Mouse (Mus musculus) naive thymus-derived CD4-positive, alpha-beta T cell, adult 2 months (primary cell): ENCODE measurements around the gene Uaca.

Experiments used
- DNase-seq: peaks from one replicate; pipeline ENCODE4 v3.0.0-alpha.2; 2011; ENCODE audit warnings: low read depth

Uaca gene

DNA sequence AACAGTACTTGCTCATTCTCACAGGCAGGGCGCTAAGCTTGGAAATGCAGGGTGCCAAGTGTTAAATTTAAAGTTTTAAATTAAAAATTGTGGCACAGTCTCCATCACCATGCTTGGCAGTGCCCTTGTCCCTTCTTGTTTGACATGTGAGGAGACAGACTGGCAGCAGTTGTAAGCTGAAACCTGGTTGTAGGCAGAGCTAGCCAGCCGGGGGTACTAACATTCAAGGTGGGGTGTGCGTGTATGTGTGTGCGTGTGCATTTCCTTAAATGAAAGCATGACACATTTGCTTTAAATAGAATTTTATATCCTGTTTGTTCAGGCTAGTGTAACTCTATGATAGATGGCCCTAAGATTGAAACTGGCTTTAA lies 42.7 kb downstream of the Uaca start:
- DNase-seq = no peak

DNA sequence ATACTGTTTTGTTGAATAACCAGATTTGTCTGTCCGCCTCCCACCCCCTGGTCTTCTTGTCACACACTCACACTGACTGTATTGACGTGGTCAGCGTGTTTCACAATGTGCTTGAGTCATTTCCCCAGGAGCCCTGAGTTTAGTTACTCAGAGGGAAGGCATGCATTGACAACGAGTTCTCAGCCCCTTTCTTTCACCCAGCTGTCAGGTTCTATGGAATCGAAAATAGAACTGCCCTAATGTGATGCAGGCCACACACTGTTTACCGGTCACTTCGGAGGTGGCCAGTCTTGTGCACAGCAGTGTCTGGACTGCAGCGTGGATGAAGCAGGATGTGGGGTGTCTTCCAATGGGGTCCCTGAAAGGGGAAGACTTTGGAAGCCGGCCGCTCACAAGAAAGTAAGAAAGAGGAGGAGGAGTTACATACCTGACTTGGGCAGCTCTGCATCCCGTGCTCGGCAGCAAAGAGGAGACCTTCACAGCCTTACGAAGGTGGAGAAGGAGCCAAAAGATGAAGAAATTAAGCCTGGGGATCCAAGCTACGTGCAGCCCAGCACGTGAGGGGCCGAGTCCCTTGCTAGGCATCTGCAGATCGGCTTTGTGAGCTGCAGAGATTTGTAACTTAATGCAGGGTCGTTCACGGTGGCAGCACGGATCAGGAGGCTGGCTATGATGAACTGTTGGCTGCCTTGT lies 43.3 kb downstream of the Uaca start:
- DNase-seq = no peak

DNA sequence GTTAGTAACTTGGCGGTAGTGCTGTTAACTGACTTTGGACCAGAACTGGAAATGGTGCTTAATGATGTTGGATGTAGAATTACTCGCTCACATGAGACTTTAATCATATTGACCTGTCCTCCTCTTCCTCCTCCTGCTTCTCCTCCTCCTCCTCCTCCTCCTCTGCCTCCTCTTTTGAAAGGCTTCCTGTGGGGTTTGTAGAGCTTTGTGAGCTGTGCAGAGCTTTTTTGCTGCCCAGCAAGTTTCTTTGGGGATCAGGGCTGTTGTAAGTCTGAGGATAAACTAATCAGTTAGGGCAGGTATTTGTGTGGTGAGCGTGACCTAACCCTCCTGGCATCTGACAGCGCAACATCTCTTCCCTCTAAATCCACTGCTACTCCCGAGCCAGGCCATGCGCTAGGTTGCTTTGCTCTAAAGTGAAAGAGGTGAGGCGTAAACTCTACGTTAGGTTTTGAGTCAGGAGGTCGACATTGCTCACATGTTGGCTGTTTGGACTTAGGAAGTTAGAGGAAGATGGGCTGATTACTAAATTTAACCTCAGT lies 44.1 kb downstream of the Uaca start:
- DNase-seq = no peak

DNA sequence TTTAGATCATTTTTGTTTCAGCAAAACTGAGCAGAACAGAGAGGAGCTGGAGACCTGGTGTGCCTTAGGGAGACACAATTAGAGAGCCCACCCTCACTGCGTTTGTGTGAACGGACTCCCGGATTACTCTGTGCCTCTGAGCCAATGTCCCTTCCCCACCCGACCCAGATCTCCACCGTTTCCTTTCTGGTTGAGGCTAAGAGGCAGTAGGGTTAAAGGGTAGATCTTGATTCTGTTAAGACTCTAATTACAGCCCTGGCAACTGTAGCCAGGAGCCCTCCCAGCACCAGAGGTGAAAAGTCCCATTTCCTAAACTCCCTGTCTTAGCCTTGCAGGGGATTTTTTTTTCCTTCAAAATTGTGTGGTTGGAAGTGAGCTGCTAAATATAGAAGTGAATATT lies 47.1 kb downstream of the Uaca start:
- DNase-seq = no peak

GRCm38 (mm10) chr9:60843415-60844076 lies 49.2 kb downstream of the Uaca start:
- DNase-seq = no peak

DNA sequence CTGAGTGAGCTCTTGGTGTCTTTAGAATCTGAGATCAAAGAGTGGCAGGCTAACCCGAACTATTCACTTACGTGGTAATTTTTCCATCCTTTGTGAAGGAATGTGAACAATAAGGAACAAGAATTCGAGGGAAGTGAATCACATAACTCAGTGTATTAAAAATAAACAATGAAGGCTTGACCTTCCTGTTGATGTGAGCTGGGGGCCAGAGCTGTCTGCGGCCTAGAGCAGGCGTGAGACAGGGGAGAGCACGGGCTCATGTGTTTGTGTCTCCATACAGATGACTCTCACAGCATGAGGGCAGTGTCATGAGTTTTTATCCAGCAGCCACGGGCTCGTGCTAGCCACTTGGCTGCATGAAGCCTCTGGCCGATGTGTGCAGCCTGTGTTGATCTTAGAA lies 54.4 kb downstream of the Uaca start:
- no peak for DNase-seq

GRCm38 (mm10) chr9:60849986-60850385 lies 55.6 kb downstream of the Uaca start:
- no peak for DNase-seq

GRCm38 (mm10) chr9:60854196-60854595 lies 59.9 kb downstream of the Uaca start:
- no peak for DNase-seq

DNA sequence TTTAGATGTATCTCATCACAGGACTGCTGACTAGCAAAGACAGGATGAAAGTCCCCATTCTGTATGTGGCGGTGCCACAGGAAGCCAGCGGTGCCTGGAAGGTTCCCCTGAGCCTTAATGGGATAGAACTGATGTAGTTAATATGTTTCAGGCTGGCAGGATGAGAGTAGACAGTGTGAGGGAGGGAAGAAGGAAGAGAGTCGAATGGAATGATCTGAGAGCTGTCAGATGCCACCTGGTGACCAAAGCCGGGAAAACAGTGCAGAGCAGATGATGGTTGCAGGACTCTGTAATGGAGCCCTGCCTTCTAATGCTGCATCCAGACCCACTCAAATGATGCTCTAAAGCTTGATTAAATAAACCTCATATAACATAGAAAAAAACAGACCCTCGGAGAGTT lies 63.5 kb downstream of the Uaca start:
- DNase-seq = peak; percentile 61

DNA sequence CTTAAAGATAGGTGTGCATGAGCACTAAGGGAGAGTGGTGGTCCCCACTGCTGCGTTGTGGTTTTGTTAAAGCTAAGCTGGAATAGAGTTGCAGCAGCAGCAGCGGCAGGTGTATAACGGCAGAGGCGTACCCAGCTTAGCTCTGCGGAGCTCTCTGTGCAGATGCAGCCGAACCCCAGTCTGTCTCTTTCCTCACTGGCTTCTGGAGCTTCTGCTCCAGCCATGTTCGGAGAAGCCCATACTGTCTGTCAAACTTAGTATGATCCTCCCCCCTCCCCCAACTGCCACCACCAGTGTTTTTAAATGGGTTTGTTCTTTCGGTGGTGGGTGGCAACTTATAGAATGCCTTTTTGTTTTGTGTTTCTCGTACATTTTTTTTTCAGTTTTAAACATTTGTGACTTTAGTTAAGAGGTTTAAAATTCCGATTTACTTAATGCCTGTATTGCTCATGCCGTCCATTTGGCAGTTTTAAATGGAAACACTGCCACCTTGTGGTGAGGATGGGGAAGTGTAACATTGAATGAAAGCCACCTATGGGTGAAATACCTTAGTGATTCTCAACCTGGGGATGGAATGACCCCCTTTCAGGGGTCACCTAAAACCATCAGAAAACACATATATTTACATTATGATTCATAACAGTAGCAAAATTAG lies 64.1 kb downstream of the Uaca start:
- DNase-seq = peak; percentile 86

GRCm38 (mm10) chr9:60859031-60859430 lies 64.7 kb downstream of the Uaca start:
- peak; percentile 68 for DNase-seq

DNA sequence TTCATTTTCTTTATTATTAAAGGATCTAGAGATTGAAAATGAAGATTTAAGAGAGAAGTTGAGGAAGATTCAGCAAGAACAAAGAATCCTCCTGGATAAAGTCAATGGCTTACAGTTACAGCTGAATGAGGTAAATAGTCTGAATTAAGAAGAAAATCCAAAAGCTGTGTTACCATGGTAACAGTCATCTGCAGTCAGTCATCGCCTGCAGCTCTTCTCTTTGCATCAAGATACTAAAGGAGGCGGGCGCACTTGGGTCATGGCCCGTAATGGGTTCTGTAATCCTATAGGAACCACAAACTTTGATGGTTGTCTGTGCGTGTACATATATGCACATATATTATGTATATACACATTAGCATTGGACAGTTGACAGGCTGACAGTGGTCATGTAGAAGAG lies 66.7 kb downstream of the Uaca start:
- no peak for DNase-seq

DNA sequence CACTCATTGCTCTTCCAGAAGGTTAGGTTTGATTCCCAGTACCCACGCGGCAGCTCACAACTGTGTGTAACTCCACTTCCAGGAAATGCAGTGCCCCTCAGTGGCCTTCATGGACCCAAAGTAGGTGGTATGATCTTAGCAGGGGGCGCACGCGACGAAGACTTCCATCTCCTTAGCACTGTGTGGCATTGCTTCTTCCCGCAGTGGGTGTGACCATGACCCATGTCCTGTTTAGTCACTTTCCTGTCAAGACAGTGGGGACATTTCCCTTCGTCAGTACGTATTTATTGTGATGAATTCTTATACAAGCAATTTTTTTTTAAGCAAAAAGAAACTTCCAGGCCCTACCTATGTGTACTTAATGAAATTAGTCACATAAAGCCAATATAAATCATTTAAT lies 70.3 kb downstream of the Uaca start:
- DNase-seq = no peak

DNA sequence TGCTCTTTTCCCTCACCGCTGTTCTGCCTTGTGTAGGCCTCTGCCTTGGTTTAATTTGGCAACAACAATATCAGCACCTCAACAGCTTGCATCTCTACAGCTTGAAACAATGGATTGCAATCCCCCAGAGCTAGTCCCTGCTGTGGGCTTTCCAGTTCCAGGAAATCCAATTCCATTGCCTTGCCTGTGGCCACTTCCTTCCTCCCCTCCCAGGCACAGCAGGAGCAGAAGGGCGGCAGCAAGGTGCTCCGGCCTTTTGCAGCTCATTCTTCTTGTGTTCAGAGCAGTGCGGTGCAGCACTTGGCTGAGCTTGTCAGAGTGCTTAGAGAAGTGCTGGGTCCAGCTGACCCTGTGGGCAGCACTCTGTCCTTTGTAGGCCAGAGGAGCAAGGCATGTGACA lies 71.5 kb downstream of the Uaca start:
- DNase-seq = no peak

DNA sequence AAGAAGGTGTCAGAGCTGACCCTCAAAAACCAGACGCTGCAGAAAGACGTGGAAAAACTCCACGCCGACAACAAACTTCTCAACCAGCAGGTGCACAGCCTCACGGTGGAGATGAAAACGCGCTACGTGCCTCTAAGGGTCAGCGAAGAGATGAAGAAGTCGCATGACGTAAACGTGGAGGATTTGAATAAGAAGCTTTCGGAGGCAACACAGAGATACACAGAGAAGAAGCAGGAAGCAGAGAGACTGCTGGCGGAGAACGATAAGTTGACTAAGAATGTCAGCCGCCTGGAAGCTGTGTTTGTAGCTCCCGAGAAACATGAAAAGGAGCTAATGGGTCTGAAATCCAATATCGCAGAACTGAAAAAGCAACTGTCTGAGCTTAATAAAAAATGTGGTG lies 76.1 kb downstream of the Uaca start:
- DNase-seq = no peak

GRCm38 (mm10) chr9:60870919-60871503 lies 76.7 kb downstream of the Uaca start:
- DNase-seq = no peak

DNA sequence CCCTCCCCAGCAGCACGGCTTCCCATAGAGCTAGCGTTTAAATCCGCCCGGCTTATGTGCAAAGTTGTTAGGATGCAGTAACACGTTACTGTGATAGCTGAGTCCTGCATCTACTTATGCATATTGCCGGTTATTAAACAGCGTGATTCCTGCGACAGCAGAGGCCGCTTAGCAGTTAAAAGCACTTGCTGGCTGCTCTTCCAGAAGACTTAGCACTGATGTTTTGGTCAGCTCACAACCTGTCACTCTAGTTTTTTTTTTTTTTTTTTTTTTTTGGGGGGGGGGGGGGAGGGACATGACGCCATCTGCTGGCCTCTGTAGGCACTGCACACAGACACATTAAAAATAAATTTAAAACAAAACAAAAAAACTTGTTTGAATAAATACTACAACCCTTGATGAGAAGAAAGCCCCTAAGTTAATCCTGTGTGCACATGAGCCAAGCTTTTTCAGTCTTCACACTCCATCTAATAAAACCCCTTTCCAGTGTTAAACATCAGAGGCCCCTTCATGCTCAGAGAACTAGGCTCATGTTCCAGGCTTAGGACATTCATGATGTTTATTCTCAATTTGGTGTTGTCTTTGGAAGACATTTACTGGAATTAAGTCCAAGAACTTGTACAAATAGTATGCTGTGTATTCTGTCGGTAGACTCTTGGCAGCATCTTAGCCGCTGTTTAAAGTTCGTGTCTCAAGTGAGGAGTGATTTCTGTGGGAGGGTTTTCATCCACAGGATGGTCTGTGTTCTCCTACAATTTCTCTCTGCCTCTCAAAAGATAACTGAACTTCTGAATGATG lies 79.1 kb downstream of the Uaca start:
- no peak for DNase-seq

- no peak for DNase-seq
Measured at GRCm38 (mm10) chr9:60874055-60874392, 79.7 kb downstream of the Uaca start.

GRCm38 (mm10) chr9:60876085-60876484 lies 81.7 kb downstream of the Uaca start:
- DNase-seq = no peak

DNA sequence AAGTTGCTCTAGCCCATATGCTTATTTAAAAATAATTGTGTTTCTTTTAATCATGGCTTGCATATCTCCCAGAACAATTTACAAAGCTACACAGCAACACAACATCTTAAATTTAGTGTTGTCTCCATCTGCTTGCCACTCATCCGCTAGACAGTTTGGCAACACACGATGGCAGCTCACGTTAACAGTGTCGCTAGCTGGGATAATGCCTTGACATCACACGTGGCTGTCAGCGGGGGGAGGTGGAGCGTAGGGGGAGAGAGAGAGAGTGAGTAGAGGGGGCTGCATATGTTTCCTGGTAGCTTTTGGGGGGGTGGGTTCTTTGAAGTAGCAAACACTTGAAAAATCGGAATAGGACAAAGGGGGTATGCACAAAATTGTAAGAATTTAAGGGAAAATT lies 82.2 kb downstream of the Uaca start:
- DNase-seq = no peak

DNA sequence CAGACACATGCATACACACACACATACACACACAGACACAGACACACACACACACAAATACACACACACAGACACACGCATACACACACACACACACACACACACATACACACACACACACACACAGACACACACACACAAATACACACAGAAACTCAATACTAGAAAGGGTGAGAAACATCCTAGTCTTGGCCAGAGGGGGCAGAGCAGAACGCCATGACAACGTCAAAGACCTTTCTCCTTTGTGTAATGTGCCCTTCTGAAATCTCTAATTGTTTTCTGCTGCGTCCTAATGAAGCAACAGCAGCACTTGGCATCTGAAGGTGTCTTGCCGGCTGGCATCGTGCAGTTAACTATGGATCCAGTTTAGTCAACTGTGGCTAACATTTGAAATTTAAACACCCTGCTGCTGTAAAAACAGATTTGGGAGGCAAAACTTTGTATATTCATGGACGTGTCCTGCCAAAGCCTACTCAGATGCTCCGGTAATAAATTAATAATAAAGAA lies 83.8 kb downstream of the Uaca start:
- DNase-seq = no peak

- DNase-seq = no peak
Measured at GRCm38 (mm10) chr9:60878630-60879029, 84.3 kb downstream of the Uaca start.
